Mouse (Mus musculus): Measurements from ENCODE around the gene Kcnd1.

The Kcnd1 gene

GRCm38 (mm10) chrX:7859191-7859753 is 37.2 kb downstream of the Kcnd1 start:
- no peak for DNase-seq

DNA sequence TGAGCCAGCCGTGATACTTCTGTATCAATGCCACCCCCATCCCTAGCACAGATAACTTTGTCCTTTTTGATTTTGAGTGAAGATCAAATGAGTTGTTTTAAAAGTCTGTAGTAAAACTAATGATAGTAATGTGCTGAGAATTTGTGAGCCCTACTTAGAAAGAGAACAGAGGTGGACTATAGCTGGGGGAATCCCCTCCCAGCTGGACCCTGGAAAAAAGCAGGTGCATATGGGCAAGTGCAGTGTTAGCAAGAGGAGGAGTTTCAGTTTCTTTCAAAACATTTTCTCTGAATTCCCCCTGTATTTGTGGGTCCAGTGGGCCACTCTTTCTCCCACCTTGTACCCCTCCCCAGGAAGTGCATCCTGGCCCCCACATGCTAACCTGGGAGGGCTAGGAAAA is 41.1 kb downstream of the Kcnd1 start:
- DNase-seq, result no peak

DNA sequence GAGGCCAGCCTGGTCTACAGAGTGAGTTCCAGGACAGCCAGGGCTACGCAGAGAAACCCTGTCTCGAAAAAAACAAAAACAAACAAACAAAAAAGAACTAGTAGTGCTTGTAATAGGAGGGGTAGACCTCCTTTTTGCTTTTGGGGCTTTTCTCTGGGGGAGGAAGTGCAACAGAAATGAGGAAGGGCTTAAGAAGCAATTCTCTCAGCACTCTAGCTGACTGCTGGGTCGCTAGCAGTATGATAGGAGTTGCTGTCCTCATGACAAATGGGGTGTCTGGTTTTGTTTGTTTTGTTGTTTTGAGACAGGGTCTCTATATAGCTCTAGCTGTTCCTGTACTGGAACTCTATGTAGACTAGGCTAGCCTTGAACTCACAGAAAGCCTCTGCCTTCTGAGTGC is 42.5 kb downstream of the Kcnd1 start:
- no peak for DNase-seq

DNA sequence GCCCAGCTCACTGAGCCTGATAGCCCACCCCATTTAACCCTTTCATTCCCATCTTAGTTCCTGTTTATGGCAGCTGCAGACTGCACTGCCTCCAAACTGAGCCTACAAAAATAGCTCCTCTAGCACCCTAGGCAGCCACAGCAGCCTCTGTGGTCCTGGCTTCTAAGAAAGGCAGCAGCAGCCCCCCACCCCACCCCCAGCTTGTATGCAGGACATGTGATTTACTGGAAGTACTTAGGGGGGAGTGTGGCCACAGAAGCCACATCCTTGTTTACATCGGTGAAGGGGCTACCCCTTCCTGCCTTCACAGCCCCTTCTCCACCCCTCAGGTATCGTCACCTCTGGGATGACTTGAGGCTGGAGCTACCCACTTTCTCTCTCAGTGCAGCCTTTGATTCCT is 43.3 kb downstream of the Kcnd1 start:
- no peak for DNase-seq

- no peak for DNase-seq
These were observed 43.7 kb downstream of the Kcnd1 start for GRCm38 (mm10) chrX:7865786-7866185.

GRCm38 (mm10) chrX:7867141-7867540 is 45.1 kb downstream of the Kcnd1 start:
- DNase-seq, result no peak

- DNase-seq, result no peak
These were observed 46.4 kb downstream of the Kcnd1 start for GRCm38 (mm10) chrX:7868506-7868905.

DNA sequence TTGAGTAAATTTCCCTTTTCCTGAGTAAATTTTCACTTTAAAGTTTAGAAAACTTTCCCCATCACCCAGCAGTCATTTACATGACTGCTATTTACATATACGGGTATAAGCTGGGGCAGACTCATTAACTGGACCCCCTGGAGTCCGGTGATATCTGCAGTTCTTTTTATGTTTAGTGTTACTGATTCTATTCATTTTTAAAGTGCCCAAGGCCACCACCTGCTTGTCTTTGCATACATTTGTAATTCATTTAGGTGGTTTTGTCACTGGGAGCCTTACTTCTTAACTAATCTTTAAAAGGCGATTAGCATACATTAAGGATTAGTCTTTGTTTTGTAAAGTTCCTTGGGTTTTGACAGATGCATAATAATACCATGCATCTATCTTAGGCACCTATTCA is 47.7 kb downstream of the Kcnd1 start:
- no peak for DNase-seq

DNA sequence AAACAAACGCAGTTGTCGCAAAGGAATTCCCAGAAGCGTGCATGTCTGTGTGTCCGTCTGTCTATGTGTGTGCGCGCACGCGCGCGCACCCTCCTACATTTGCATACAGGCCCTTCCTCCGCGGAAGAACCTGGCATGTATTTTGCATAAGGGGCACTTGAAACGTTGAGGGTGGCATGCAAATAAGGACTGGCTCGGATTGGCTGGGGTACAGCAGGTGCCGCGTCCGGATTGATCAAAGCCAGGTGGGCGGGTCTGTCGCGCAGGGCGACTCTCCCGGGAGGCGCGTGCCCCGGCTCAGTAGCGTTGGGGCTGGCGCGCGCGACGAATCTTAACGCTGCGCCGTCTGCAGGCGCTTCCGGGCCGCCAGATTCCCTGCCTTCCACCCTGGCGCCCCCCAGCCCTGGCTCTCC is 55.9 kb downstream of the Kcnd1 start, which contains the start of gene Pim2:
TSS of gene Pim2 (plus strand) at position 256 of the 413 bp plus-strand sequence.
- peak; percentile 82 to 87 for DNase-seq

- DNase-seq, result peak; percentile 33 to 38
These were observed 56.4 kb downstream of the Kcnd1 start for GRCm38 (mm10) chrX:7878495-7878894.

GRCm38 (mm10) chrX:7879819-7880218 is 57.7 kb downstream of the Kcnd1 start:
- DNase-seq, result peak; percentile 64 to 68

DNA sequence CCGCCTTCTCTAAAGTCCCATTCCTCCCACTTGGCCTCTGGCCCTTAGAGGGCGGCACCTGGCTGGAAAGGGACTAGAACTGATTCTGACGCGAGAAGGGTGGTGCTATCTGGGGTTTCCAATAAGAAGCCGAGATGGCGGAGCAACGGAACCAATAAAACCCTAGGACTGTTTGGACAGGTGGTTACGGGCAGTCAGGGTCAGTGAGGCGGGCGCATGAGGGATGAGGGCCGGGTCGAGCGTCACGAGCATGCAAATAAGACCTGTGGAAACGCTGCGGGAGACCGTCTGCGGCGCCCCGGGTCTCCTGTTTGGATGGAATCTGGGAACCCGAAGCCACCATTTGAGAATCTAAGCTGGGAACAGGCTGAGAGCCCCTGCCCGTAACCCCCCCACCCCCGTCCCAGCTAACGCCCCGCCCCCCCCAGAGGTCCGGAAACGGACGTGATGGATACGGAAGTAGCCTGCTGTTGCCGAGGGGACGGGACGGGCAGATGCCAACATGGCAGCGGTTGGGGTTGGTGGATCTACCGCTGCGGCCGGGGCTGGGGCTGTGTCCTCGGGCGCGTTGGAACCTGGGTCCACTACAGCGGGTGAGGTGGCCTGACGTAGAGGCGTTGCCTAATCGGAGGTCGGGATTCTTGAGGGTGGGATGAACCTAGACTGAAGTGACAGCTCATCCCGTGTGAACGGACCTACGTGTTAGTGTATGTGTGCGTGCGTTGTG is 61.9 kb downstream of the Kcnd1 start, which contains the start of gene Slc35a2:
TSS of gene Slc35a2 (plus strand) at position 188 of the 727 bp plus-strand sequence.
- peak; percentile 78 for DNase-seq

Data from cerebellum, postnatal 36 days (tissue).